Mouse (Mus musculus) adrenal gland (tissue): ENCODE data around the gene Prkn.

ENCODE experiments used
- intact Hi-C: fragments of 180-260 bp; cut with DNase I; formaldehyde crosslinking; loops from one replicate; pipeline ENCODE4 v1.15.1; 2025

Gene Prkn

DNA sequence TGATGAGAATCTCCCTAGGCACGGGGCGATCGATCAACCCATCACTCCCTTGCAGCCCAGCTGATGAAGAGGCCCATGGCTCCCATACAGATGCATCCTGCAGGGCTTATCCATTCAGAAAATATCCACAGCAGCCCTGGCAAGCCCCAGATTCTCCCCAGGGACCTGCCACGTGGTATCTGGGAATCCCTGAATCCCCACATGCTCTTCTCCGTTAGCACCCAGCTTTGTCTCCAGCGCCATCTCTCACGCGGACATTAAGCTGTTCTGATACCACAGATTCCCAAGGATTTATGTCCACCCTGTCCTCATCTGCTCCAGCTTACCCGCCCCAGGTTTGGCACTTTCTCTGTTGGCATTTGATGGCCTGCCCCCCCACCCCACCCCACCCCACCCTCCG lies 1225.9 kb downstream of the Prkn start:
- intact Hi-C loops = no loop called here

DNA sequence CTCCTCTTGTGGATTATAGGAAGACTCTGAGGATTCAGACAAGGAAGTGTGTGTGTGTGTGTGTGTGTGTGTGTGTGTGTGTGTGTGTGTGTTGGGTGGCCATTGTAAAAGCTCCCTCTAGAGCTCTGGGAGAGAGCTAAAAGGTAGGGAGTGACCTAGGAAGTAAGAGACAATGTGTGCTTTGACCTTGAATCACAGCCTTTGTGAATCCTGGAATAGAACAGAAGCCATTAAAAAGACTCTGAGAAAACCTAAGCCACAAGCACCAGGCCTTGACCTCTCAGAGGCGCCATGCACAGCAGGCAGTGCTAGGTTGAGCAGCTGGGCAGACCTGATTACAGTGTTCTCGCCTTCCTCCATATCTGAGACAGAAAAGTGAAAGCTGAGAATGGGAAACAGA lies 1236.6 kb downstream of the Prkn start:
- intact Hi-C loops = no loop called here

DNA sequence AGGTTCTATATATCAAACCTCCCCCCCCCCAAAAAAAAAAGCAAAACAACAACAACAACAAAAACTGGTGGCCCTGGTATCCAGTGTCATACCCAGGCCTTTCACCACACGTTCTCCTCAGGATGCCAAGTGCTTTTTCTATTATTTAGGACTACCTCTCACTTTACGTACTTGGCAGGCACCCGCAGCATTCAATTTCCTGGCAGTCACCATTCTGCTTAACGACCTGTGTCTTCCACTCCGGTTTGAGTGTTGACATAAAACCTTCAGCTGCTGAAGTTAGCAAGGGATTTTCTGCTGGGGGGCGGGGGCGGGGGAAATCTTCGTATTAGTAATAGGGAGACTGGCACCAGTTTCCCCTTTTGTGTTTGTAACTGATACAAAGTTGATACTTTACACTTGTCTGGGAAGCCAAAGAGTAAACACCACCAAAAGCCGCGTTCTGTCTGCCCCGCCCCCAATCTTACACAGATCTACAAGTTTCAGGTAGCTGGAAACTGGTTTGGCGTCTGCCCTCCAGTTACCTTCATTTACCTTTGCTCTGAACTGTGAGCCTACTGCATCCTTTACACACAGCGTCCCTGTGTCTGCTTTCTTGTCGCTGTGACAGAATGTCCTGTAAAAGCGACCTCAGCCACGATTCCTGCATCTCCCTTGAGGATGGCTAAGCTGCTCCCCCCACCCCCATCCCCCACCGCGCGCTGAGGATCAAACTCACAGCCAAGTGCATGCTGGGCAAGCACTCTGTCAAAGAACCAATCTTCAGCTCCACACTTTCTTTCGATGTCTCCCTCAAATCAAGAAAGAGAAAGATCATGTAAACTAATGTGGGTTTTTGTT lies 1240.7 kb downstream of the Prkn start:
- intact Hi-C loops = no loop called here

DNA sequence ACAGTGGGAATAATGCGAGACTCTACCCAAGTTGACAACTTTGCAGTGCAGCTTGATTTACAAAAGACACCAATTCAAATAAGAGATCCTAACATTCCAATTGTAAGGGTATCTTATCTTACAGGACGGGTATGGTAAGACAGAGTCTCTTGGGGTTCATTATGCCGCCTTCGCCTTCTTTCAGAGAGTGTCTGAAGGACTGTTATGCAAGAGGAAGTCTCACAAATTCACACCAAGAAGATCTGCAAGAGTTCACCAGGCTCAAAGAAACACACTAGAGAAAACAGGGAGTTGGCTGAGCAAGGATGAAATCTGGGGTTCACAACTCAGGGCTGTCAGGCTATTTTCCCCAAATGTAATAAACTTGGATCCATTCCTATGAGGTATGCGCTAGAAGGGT lies 1242.0 kb downstream of the Prkn start:
- intact Hi-C loops = no loop called here

DNA sequence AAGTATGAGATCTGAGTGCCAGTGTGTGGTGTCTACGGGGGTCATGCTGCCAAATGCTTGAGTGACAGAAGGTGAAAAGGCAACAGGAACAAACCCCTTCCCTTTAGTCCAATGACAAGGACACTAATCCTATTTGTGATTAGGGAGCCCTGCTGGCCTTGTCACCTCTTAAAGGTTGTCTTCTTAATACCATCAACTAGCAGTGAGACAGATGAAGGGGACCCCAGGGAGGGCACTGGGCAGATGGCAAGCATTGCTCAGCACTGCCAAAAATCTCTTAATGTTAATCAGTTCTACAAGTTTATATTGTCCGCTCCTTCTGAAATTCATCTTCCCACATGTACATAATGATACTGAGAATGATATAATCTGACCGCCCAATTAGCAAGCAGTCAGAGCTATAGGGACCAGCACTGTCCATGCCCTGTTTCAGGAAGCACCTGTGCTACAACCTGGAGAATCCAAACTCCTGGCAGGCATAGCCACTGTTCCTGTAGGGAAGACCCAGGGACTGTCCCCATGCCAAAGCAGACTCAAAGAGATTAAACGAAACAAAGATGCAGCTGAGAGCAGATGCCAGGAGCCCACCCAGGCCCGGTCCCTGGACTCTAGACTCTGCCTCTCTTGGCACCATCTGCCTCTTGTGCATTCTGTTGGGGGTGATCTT lies 1250.2 kb downstream of the Prkn start:
- intact Hi-C loops = no loop called here

DNA sequence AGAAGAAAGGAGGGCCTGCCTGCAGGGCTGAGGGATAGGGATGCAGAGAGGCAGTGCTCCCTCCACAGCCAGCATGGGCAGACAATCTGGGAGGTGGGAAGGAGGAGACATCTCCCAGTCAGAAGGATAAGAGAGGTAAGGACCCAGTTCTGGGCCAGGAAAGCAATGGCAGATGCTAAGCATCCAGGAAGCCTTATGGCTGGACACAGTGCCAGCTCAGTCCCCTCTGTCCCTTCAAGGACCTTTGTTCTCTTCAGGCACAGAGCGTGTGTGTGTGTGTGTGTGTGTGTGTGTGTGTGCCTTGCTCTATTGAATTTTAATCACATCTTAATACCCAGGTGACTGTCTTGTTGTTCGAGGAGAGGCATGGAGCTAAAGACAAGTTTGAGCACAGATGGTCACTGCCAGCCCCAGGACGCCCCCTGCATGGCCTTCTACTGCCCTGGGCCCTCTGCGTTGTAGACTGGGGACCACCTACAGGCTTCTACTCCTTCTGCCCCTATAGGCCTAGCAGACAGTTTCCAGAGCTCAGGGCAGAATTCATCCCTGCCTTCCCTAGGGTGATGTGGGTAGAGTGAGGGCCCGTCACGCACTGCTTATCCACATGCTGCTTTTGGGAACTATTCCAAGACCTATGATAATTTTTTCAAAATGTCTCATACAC lies 1252.8 kb downstream of the Prkn start:
- intact Hi-C loops = no loop called here

DNA sequence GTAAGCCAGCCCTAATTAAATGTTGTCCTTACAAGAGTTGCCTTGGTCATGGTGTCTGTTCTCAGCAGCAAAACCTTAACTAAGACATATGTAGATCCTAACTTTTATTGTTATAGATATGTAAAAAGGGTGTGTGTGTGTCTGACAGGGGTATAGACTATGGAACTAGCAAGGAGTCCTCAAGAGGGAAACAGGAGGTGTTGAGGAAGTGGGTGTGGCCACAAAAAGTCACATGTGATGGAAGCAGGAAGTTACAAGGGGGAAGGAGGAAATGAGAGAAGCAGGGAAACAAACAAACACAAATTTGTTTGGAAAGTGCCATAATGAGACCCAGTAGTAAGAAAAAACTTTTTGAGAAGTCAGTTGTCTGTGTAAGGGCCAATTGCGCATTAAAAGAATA lies 1253.8 kb downstream of the Prkn start:
- intact Hi-C loops = no loop called here

DNA sequence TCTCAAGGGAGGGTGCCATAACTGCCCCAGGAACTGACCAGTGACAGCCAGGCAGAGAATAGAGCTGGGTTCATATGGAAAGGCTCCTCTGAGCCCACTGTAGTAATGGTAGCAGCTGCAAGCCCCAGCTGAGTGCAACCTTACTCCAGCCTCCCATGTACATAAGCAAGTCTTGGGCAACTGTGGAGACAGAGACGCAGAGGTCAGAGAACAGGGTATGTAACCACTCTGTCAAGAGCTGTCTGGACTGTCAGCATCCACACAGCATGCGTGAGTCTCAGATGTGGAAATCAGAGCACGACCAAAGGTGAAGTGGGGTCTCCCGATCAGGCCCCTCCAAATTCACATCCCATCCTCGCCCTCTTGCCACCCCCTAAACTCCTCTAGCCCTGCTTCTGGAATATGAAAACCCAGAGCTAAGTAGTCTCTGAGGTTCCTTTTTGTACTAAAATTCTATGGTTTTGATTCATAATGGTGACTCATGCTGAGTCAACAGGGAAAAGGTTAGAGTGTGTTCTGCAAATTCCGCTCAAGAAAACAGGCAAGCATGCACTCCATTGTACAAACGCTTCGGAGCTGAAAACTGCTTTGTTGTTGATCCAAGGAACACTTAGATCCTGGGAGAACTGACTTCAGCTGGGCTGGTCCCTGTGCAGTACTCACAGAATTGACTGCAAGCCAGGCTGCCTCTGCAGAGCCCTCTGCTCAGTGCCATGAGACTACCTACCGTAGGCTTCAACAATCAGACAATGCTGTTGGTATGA lies 1254.8 kb downstream of the Prkn start:
- intact Hi-C loops = no loop called here

DNA sequence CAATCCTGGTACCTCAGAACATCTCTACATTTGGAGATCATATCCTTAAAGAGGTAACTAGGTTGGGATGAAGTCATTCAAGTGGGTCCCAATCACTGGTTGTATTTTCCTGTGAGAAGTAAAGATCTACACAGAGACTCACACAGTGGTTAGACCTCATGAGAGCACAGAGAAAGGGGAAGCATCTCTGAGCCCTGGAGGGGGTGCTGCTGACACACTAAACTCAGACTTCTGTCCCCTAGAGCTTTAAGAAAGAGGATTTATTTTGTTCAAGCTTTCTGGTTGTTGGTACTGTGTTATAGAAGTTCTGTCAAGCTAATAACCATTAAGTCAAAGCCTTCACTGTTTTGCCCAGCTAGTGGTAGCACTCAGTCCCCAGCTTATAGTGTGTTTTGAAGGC lies 1259.2 kb downstream of the Prkn start:
- intact Hi-C loops = no loop called here

DNA sequence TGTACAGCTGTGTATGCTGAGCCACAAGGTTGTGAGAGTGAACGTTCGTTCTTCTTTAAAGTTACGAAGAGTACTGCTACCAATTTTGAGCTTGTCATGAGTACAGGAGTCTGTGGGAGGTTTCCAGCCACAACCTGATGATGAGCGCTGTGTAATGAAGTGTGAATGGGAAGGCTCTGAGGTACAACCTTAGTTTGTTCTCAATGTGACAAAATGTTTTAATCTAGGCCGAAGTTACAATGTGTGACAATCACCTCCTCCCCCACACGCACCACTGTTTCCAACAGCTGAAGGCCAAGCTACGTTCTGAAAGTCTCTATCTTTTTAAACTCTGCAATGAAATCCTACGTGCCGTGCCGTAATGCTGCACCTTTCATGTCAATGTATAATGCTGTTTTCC lies 1262.1 kb downstream of the Prkn start:
- intact Hi-C loops = loop anchor here (5.0 kb wide), 1 partner anchor 110 kb away; no protein-coding TSS in a partner anchor

DNA sequence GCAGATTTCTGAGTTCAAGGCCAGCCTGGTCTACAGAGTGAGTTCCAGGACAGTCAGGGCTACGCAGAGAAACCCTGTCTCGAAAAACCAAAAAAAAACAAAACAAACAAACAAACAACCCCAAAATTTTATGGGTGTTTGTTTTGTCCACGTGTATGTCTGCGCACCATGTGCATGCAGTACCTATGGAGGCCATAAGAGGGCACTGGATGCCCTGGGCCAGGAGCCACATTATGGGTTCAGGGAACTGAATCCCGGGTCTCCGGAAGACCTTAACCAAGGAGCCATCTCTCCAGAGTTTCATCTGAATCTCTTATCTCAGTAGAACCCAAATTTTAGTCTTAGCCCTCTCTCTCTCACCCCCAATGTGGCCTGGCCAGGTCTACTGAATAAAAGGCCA lies 1263.6 kb downstream of the Prkn start:
- intact Hi-C loops = loop anchor here (5.0 kb wide), 1 partner anchor 109 kb away; no protein-coding TSS in a partner anchor

DNA sequence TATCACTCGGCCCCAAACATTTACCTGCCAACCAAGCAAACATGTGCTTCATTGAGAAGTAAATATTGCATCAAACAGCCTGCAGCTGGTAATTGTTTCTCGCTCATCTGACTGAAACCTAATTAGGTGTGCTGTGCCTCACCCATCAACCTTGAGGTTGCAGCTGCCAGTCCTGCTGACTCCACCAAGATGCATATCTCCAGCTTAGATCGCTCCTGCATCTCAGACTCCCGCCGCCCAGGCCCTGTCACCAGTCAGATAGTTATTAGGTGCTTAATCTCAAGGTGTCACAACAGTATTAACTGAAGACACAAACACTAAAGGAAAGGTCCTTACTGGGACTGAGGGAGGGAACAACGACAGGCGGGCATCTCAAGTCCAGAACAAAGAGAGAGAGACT lies 1264.1 kb downstream of the Prkn start:
- intact Hi-C loops = loop anchor here (5.0 kb wide), 1 partner anchor 108 kb away; no protein-coding TSS in a partner anchor

DNA sequence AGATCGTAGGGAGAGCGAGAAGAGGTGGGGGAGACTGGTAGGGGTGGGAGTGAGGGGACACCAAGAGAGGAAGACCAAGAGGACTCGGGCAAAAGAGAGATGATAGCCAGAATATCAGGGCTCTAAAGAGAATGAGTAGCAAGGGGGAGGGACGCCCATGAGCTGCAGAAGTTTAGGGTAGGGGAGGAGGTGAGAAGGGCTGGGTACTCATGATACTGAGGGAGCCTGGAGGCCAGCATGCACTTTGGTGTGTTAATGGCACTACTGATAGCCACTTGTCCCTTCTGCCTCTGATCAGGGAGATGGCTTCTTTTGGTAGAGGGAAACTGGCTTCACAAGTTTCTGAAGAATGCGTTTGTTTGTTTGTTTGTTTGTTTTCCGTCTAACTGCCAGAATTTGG lies 1264.5 kb downstream of the Prkn start:
- intact Hi-C loops = loop anchor here (5.0 kb wide), 1 partner anchor 108 kb away; no protein-coding TSS in a partner anchor

DNA sequence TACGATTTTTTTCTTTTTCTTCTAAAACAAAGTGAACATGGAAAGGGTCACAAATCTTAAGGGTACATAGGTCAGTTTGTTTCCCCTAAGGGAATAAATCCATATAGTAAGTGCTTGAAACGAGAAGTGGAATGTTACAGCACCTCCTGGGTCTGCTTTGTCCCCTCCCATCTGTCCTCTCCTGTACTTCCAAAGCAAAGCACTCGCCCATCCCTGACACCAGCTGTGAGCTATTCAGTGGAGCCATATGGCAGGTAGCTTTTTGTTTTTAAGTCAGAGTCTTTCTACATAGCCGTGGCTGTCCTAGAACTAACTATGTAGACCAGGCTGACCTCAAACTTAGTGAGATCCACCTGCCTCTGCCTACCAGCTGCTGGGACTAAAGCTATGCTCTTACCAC lies 1266.1 kb downstream of the Prkn start:
- intact Hi-C loops = no loop called here
